Mouse (Mus musculus) T-helper 1 cell (primary cell): ENCODE results near the gene Atf6b.

ENCODE experiments used
- in situ Hi-C: fragments of 300-600 bp; cut with MboI, MseI; formaldehyde crosslinking; loops from one replicate; pipeline ENCODE4 v1.15.1; 2025; ENCODE audit warnings: high pct_unique_total_duplicates

Gene Atf6b

GRCm38 (mm10) chr17:34646906-34647787, at the start of gene Atf6b:
Gene Atf6b (plus strand): TSS chr17:34647146.
- in situ Hi-C loops = loop anchor here (25.0 kb wide), 1 partner anchor 465 kb away; the partner anchor contains the start of genes Csnk2b, Gpank1, Ly6g5b and Ly6g5c

DNA sequence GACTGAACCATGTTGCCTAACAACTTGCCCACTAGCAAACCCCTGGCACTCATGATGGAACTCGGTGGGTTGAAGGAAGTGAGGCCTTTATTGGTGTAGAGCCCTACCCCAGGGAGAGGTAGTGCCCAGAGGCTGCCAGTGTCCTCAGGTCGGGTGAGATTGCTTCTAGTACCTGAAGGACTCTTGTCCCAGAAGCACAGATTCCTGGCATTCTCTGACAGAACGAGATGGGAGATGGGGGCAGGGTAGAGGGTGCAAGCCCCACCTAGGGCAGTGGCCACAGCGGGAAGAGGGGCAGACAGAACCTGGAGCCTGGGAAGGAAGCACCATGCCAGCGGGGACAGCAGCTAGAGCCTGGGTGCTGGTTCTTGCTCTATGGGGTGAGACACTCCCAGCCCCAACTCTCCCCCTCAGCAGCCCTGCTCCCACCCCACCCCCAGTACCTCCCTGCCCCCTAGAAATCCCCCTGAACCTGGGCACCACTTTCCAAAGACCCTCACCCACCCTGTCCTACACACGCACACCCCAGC, 49.3 kb upstream of the Atf6b start, which contains the start of gene Ager:
TSS of gene Ager (plus strand) at position 297 of the 530 bp plus-strand sequence.
- in situ Hi-C loops = no loop called here

DNA sequence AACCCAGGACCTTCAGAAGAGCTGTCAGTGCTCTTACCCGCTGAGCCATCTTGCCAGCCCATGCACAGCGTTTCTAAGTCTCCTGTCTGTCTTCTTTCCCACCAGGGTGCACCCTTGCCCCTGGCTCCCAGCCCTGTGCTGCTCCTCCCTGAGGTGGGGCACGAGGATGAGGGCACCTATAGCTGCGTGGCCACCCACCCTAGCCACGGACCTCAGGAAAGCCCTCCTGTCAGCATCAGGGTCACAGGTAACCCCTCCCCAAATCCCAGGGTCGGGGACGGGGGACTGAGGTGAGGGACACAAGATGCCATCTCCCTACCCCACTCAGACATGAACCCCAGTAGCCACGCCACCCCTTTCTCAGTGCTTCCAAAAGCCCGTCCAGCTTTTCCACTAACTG, 47.1 kb upstream of the Atf6b start:
- in situ Hi-C loops = loop anchor here (10.0 kb wide), 1 partner anchor 565 kb away; the partner anchor contains the start of genes Col11a2, Rxrb and Slc39a7

- in situ Hi-C loops = loop anchor here (10.0 kb wide), 1 partner anchor 567 kb away; the partner anchor contains the start of genes Col11a2, Rxrb and Slc39a7
These were observed 45.1 kb upstream of the Atf6b start for GRCm38 (mm10) chr17:34601796-34602195.

DNA sequence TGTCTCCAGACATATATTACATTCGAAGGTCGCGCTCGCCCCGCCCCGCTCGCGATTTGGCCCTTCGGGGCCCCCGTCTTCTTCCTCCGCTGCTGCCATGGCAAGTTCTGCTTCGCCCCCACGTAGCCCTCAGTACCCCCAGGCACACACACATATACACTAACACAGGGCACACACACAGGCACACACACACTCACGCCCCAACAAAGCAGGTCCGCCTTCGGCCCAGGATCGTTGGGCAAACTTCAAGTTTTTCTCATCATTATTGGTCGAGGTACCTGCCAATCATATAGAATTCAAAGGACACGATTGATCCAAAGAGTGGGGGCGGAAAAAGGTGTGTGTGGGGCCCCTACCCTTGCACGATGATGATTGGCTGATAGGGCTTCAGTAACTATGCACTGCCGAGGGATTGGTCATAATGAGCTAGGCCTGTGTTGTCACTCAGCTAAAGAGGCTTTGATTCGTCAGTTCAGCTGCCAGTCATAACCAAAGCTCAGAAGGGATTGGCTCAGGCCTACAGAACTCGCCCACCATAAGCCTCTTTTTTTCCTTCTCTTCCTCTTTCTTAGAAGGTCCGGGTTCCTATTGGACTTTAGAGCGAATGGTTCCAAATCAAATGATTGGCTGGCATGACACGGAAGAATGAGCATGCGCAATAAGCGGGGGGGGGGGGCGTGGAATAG, 43.4 kb upstream of the Atf6b start, which contains the start of gene Rnf5:
TSS of gene Rnf5 (minus strand) at position 316 of the 686 bp plus-strand sequence.
- in situ Hi-C loops = loop anchor here (10.0 kb wide), 1 partner anchor 569 kb away; the partner anchor contains the start of genes Col11a2, Rxrb and Slc39a7

DNA sequence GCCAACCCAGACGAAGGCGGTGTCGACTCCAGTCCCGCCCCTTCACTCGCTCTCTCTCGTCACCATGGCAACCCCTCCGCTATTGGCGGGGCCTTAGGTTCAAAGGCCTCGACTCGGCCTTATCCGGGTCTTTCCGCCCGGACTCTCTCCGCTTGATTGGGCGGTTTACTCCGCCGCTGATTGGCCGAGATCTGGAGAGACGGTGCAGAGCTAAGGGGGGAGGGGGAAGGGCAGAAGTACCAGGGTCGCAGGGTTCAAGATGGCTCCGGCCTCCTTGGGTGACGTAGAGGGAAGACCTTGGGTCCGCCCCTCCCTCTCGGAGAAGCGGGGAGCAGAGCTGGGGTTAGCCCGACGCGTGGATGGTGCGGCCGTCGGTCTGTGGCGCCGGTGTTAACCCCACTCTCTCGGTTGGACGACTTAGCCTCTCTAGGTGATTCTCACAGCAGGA, 42.9 kb upstream of the Atf6b start, which contains the start of gene Agpat1:
TSS of gene Agpat1 (plus strand) at position 202 of the 448 bp plus-strand sequence.
- in situ Hi-C loops = loop anchor here (10.0 kb wide), 1 partner anchor 569 kb away; the partner anchor contains the start of genes Col11a2, Rxrb and Slc39a7

DNA sequence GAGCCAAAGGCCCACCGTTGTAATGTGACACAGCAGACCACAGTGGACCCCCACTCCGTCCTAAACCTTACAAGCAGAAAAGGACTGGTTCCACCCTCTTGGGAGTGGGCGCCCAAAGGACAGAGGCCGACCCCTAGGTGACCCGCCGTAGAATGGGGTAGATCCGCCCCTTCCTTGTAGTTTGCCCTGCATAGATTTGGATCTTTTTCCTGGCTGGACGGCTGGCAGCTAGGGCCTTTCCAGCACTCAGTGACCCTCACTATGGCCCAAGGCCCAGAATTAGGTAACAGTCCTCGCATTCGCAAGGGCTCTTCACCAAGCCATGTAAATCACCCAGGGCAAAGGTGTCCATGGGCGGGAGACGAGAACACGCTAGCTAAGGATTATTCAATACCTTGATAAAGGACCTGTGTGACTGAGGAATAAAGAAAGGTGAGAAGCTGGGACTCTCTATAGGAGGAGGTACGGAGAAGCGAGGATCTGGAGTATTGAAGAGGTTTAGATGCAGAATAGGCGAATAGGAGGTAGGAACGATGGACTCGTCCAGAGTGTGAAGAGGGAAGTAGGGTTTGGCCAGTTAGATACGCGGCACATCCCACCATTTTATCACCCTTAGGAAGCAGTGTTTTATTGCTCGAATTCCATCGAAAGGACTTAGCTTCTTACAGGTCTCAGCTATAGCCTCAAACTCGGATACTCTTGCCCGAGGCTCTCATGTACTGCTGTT, 42.3 kb upstream of the Atf6b start:
- in situ Hi-C loops = loop anchor here (10.0 kb wide), 1 partner anchor 570 kb away; the partner anchor contains the start of genes Col11a2, Rxrb and Slc39a7

GRCm38 (mm10) chr17:34605609-34606008, 41.3 kb upstream of the Atf6b start:
- in situ Hi-C loops = loop anchor here (10.0 kb wide), 1 partner anchor 571 kb away; the partner anchor contains the start of genes Col11a2, Rxrb and Slc39a7

DNA sequence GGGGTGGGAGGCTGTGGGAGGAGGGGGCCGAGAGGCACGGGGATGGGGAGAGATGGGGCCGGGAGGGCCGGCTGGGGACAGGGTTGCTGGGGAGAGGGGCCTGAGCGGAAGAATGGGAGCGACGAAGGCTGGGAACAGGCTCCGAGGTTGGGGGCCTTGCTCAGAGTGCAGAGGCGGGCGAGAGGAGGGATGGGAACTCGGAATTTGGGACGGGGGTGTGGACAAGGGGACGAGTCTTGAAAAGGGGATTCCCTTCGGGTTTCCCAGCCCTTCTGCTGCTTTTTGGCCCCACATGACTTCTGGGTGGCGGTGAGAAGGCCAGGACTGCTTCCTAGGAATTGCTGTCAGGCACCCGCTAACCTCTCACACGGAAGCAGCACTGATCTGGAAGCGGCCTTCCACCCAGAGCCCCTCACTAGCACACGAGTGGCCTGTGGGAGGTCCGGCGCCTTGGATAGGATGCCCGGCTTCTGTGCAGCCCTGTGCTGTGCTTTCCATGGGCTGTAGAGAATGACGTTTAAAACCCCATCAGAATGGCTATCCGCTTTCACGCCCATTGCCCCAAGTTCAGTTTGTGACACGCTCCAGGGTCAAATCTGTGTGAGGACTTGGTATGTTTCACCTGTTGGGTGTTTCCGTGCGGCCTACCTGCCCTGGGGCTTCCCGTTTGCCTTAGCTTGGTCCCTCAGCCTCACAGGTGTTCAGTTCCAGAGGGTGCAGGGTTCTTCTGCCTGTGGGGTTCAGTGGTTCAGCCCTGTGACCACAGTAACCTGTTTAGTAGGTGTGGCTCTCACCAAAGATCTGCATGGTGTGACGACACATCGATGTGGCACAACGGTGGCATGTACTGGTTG, 40.5 kb upstream of the Atf6b start:
- in situ Hi-C loops = loop anchor here (10.0 kb wide), 1 partner anchor 572 kb away; the partner anchor contains the start of genes Col11a2, Rxrb and Slc39a7

DNA sequence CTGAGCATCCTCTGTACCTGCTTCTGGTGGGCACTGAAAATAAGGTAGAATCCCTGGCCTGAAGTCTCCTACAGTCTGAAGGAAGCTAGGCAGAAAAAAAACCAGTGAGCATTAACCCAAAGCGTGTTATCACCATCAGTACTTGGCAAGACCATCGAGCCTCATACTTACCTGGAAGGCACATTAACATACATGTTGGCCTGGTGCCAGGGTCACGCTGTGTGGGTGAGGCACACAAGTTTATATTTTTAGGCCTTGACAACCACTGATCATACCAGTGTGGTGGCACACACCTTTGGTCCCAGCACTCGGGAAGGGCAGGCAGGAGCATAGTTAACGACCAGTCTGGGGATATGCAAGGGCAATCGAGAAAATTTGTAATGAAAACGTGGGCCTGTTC, 38.9 kb upstream of the Atf6b start:
- in situ Hi-C loops = loop anchor here (10.0 kb wide), 1 partner anchor 573 kb away; the partner anchor contains the start of genes Col11a2, Rxrb and Slc39a7

- in situ Hi-C loops = no loop called here
These were observed 35.9 kb upstream of the Atf6b start for GRCm38 (mm10) chr17:34611050-34611449.

GRCm38 (mm10) chr17:34613054-34613645, 33.8 kb upstream of the Atf6b start:
- in situ Hi-C loops = no loop called here

DNA sequence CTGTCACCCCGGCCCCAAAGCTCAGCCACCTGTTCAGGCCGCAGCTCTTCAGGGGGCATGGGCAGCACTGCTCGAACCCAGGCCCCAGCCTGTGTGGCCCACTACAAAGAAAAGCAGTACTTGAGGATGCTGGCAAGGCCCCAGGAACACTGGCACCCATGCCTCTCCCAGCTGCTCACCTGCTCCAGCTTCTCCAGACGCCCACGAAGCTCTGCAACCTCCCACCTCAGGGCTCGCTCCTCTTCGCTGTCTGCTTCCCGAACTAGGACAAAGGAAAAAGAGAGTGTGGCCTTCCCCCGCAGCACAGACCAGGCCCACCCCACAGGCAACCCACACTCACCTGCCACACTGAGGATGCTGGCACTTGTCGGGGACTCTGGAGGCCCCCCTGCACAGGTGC, 33.1 kb upstream of the Atf6b start:
- in situ Hi-C loops = no loop called here

DNA sequence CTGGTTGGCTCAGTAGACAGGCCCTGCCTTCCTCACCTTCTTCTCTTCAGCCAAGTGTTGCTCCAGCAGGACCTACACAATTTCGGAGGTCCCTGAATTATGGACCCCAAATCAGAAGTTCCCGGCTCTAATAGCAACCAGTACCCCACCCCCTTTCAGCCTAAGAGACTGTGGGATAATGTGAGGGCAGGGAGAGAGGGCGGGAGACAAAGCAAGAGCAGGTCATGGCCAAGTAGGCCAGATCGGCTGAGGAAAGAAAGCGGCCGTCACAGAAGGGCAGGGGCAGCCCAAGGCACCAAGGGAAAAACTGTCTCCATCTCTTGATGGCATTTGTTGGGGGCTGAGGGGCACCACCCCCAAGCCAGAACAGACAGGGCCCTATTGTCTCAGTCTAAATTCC, 31.1 kb upstream of the Atf6b start, which contains the start of gene Egfl8:
TSS of gene Egfl8 (minus strand) at position 101 of the 400 bp plus-strand sequence.
- in situ Hi-C loops = loop anchor here (5.0 kb wide), 1 partner anchor 49 kb away; no protein-coding TSS in a partner anchor

GRCm38 (mm10) chr17:34618999-34619398, 27.9 kb upstream of the Atf6b start:
- in situ Hi-C loops = loop anchor here (5.0 kb wide), 1 partner anchor 52 kb away; no protein-coding TSS in a partner anchor

GRCm38 (mm10) chr17:34621006-34621405, 25.9 kb upstream of the Atf6b start:
- in situ Hi-C loops = no loop called here

- in situ Hi-C loops = no loop called here
These were observed 23.8 kb upstream of the Atf6b start for GRCm38 (mm10) chr17:34623161-34623560.

GRCm38 (mm10) chr17:34624981-34625380, 22.0 kb upstream of the Atf6b start:
- in situ Hi-C loops = loop anchor here (25.0 kb wide), 1 partner anchor 487 kb away; the partner anchor contains the start of genes Csnk2b, Gpank1, Ly6g5b and Ly6g5c
